Mouse (Mus musculus) bone marrow, adult 2 months (tissue): ENCODE measurements at regions not wholly inside any gene's neighbourhood (a gene's known extent, or its start where the extent isn't known, plus 50 kb on each side); places are given as distances from the start of the nearest gene placed in this dataset.

Source experiments
- H3K27ac ChIP-seq: fragments of 200-500 bp; 2 replicates; pipeline ENCODE4 v1.5.1; 2012; ENCODE audit warnings: low read depth, mild to moderate bottlenecking, control low read depth, inconsistent platforms, low read length; ENCODE audit not compliant: control insufficient read depth, poor library complexity, insufficient read depth
- H3K4me1 ChIP-seq: fragments of 200-500 bp; 2 replicates; pipeline ENCODE4 v1.6.1; 2011; ENCODE audit warnings: low read length; ENCODE audit not compliant: control insufficient read depth, insufficient read depth
- H3K4me3 ChIP-seq: fragments of 200-500 bp; replicated peaks from 2 replicates; pipeline ENCODE3; 2011; ENCODE audit warnings: mild to moderate bottlenecking, low read depth, low read length, control low read depth; ENCODE audit not compliant: control insufficient read depth
- CTCF ChIP-seq: fragments of 200-500 bp; IDR thresholded peaks from 2 replicates; pipeline ENCODE4 v1.5.1; 2011; ENCODE audit warnings: low read length, control low read depth; ENCODE audit not compliant: control insufficient read depth, insufficient read depth
- POLR2A ChIP-seq: fragments of 200-500 bp; IDR thresholded peaks from 2 replicates; pipeline ENCODE4 v1.6.1; 2011; ENCODE audit warnings: low read depth, mild to moderate bottlenecking, control low read depth, low read length, borderline replicate concordance; ENCODE audit not compliant: control insufficient read depth
- WGBS: fragments of 180-500 bp; shearing (Covaris S2); methylation state at CpG from one replicate; pipeline ENCODE4 v1.1.7; 2018; 5-methylcytosine and 5-hydroxymethylcytosine counted together

DNA sequence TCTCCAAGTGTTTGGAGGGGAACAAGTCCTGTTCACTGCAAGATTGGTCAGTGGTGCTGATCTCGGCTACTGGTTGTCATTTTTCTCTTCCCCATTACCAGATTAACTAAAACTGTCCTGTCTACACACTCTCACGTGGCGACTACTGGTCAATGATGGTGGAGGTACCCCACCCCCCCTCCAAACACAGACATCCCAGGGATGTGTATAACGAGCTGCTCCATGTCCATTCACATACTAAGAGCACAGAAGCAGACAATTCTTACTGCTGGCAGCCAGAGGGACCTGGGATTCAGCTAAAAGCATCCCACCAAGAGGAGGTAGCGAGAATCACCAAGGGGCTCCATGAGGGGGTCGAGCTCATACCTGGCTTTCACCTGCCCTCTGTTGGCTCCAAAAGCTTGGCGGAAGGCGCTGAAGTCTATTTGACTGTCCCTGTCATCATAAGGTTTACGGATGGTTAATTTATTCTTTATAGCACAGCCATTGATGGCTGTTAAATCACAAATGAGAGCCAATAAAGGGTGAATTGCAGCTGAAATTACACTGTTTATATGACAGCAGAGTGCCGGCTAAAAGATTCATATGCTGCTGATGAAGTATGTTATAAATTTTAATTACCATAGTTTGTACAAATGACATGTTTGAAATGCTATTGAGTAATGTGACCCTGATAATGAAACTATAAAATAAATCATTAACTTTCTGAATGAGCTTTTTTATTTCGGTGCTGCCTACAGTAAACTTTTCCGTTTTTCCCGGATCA lies 320.6 kb upstream of the Zfp703 start:
- WGBS = 75% methylated on average over 13 of the region's 13 CpGs
- no peak for TF ChIP-seq CTCF
- TF ChIP-seq POLR2A = no peak
- Histone ChIP-seq H3K4me3 (no peak overlapping the region), H3K27ac (no peak overlapping the region), H3K4me1 (no peaks in the 10 kb centered on the region; the same call in 1 of the 2 replicates)

DNA sequence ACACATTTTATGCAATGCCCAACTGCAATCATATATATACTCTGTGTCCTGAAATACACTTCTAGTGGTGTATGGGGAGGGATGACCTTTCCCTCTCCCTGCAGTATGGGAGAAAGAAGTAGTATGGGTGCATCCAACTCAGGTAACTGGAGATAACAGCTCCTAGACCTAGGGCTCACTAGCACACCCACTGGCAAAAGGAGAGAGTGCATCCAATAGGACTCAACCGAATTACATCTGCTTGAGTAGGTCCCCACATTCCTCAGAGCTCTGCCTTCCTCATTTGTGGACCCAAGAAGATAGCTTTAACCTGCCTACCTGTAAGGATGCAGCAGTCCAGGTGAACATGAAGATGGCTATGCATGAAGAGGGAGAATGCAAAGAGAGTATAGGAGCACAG lies 317.7 kb upstream of the Zfp703 start:
- Histone ChIP-seq H3K4me3 (no peak overlapping the region), H3K27ac (no peak overlapping the region), H3K4me1 (no peaks in the 10 kb centered on the region; the same call in 1 of the 2 replicates)
- 12% methylated on average over 1 of the region's 1 CpGs for WGBS
- TF ChIP-seq CTCF = 0 out of 2 replicates have a peak, but pooled peaks have one; percentile 8
- no peak for TF ChIP-seq POLR2A

DNA sequence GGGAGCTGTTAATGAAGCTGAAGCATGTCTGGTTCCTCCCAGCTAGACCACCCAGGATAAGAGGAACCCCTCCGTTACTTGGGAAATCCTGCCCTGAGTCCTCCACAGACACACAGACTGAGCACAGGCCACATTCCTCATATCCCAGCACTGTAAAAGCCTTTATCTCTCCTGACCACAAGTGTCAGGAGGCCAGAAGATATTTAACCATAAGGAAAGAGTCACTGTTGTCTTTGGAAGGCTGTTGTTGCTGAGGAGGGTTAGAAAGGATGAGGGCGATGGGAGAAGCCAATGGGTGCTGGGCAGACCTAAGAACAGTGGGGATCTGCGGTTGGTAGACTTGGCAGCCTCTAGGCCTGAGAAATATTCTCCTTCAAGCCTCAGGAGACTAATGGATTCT lies 307.6 kb upstream of the Zfp703 start:
- no peak overlapping the region for H3K4me3 ChIP-seq
- no peaks in the 10 kb centered on the region for H3K4me1 ChIP-seq
- H3K27ac ChIP-seq = no peak overlapping the region
- TF ChIP-seq POLR2A (no peak), CTCF (no peak)
- WGBS = 80% methylated on average over 3 of the region's 3 CpGs

DNA sequence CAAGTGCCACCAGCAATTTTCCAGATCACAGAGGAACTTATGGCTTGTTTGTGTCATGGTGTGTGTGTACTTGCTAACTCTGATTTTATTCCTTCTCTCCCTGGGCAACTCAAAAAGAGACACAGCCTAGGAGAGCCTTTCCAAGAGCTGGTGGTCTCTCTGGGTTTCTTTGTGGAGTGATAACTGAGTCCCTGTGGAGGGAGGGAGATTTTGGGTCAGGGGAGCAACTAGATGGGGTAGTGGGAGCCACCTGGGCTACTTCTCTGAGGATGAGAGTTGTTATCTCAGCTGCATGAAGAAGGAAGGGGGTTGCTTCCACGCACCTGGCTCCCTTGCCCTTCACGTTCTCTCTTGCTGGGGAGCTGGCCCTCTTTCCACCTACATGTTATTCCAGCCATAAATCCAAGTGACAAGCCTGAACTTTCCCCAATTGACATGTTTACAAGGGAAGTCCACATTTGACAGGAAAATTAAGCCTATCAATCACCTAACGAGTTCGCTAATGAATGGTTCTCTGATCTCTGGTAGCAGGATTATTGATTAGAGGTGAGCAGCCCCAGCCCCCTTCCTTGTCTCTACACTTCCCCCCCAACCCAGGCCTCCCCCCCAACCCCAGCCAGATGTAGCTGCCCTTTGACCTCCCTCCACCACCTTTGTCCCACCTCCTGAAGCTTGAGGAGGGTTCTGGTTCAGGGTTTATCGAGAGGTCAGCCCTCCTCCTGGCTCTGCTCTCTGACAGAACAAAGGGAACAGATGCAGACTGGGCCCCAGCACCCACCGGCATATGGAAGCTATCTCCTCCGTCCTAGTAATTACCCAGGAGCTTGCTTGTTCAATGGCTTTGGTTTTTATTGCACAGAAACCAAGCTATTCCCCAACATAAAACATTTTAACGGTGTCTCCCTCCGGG lies 304.4 kb upstream of the Zfp703 start:
- H3K27ac ChIP-seq = no peak overlapping the region
- no peak overlapping the region for H3K4me3 ChIP-seq
- 80% methylated on average over 9 of the region's 9 CpGs for WGBS
- H3K4me1 ChIP-seq = no peaks in the 10 kb centered on the region
- TF ChIP-seq CTCF (no peak), POLR2A (no peak)

DNA sequence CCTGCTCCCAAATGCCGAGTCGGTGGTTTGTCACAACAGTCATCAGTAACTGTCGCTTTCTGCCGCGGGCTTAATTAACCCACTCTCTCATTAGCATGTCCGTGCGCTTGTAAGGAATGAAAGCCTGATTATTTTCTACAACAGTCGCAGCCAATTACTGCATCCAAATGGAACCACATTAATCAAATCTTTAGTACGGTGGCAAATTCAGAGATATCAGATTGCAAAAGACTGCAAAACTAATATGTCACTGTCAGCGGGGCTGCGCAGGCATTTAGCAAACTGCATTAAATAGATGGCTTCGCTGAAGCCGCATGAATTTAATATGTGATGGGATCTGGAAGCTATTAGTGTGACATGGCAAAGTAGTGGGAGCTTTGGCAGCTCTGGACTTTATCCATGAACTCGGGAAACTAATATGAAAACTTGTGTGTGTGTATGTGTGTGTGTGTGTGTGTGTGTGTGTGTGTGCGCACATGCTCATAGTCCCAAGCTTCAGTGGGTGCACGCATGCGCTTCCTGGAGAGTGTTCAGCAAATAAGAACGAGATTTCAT lies 299.5 kb upstream of the Zfp703 start:
- WGBS = 84% methylated on average over 18 of the region's 18 CpGs
- Histone ChIP-seq H3K4me1 (no peaks in the 10 kb centered on the region), H3K4me3 (no peak overlapping the region), H3K27ac (no peak overlapping the region)
- TF ChIP-seq CTCF (no peak), POLR2A (no peak)

DNA sequence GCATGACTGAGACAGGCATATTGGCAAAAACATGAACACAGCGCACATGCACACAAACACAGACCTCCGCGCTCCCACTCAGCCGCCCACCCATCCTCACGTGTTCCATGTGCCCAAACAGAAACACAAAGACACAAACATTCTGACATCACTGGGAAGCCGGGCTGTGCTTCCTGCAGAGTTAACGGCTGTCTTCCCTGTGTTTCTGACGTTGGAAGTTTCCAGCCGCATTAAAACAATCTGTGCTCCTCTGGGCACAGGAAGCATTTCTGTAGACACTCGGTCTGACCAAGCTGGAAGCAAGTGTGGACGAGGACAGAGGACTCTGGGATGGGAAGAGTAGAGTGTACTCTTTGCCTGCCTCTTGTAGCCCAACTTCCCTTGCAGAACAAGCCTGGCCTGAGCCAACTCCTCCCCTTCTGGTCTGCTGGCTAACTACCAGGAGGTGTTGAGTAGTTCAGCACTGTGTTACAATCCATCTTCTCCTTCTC lies 296.2 kb upstream of the Zfp703 start:
- TF ChIP-seq POLR2A (no peak), CTCF (no peak)
- no peak overlapping the region for H3K27ac ChIP-seq
- no peaks in the 10 kb centered on the region for H3K4me1 ChIP-seq
- 72% methylated on average over 11 of the region's 11 CpGs for WGBS
- no peak overlapping the region for H3K4me3 ChIP-seq

DNA sequence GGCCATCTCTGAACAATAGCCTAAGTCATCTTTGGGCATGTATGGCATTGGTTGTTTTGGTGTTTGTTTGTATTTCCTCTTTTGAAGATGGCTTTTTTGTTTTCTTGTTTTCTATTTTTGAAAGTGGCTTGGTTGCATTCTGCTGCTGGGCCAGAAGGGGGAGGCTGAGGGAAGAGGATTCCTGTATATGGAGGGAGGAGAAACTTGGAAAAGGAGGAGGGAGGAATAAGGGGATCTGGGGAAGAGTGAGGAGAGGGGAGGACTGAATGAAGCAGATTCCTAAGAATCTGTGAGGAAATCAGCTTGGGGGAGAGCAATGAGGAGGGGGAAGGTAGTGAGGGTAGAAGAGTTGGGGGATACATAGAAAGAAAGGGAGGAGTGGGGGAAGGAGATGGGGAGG lies 290.0 kb upstream of the Zfp703 start:
- TF ChIP-seq POLR2A (no peak), CTCF (no peak)
- Histone ChIP-seq H3K4me1 (no peaks in the 10 kb centered on the region), H3K4me3 (no peak overlapping the region), H3K27ac (no peak overlapping the region)

DNA sequence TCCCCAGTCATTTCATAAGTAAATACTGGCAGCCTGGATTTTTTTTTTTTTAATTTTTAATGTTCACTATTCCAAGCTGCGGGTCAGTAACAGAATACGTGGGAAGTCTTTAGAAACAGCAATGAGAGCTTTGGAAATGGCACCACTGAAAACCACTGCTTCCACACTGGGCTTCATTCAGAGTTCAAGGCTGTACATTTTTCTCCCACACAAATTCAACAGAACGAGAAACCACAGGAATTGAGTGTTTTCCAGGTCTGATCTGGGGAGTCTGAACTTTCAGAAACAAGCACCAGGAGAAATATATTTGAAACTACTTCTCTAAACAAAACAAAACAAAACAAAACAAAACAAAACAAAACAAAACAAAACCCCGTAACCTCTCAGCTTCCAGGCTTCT lies 289.1 kb upstream of the Zfp703 start:
- Histone ChIP-seq H3K4me1 (no peaks in the 10 kb centered on the region), H3K4me3 (no peak overlapping the region), H3K27ac (no peak overlapping the region)
- 69% methylated on average over 4 of the region's 4 CpGs for WGBS
- TF ChIP-seq POLR2A (no peak), CTCF (no peak)
